Mouse (Mus musculus) G1E (cell line): ENCODE results near the gene Adra1d. TPM values are rescaled to one million over a fixed set of nuclear protein-coding genes. Genes with fewer than 3 reads are reported as not detected.

Experiments used
- ATAC-seq: 2 replicates; pipeline ENCODE4 v1.8.0; 2016; ENCODE audit warnings: mild to moderate bottlenecking; ENCODE audit not compliant: insufficient number of reproducible peaks, poor library complexity, low FRiP score, severe bottlenecking; ENCODE audit errors: extremely low read depth
- DNase-seq: peaks from one replicate; pipeline ENCODE4 v3.0.0; 2012; ENCODE audit warnings: low spot score
- H3K27me3 ChIP-seq: 2 replicates; pipeline ENCODE4 v1.6.1; 2012; ENCODE audit warnings: mild to moderate bottlenecking, low read length, inconsistent platforms; ENCODE audit not compliant: insufficient read depth
- H3K36me3 ChIP-seq: replicated peaks from 2 replicates; pipeline ENCODE3; 2012; ENCODE audit warnings: mild to moderate bottlenecking, inconsistent platforms
- H3K4me1 ChIP-seq: 2 replicates; pipeline ENCODE4 v1.6.1; 2012; ENCODE audit warnings: low read depth, low read length, inconsistent platforms, mixed read lengths; ENCODE audit not compliant: insufficient read depth
- H3K4me3 ChIP-seq: 2 replicates; pipeline ENCODE4 v1.5.1; 2012; ENCODE audit warnings: low read depth, mild to moderate bottlenecking, inconsistent platforms, low read length, moderate library complexity, mixed read lengths
- H3K9me3 ChIP-seq: replicated peaks from 2 replicates; pipeline ENCODE4 v1.6.1; 2012; ENCODE audit warnings: inconsistent platforms
- CTCF ChIP-seq: IDR thresholded peaks from 2 replicates; pipeline ENCODE4 v1.5.1; 2012; ENCODE audit warnings: low read depth, low read length, inconsistent platforms, mixed read lengths
- GATA1 ChIP-seq: IDR thresholded peaks from 2 replicates; pipeline ENCODE4 v1.6.1; 2012; ENCODE audit warnings: borderline replicate concordance, low read length, inconsistent platforms, mixed read lengths
- GATA2 ChIP-seq: IDR thresholded peaks from 2 replicates; pipeline ENCODE4 v1.6.1; 2012; ENCODE audit warnings: low read depth, low read length, inconsistent platforms, borderline replicate concordance
- POLR2AphosphoS5 ChIP-seq: IDR thresholded peaks from 2 replicates; pipeline ENCODE4 v1.6.1; 2012; ENCODE audit warnings: low read depth, low read length, inconsistent platforms; ENCODE audit not compliant: insufficient replicate concordance
- TAL1 ChIP-seq: conservative IDR thresholded peaks from 2 replicates; pipeline ENCODE4 v1.6.1; 2012; ENCODE audit warnings: low read depth, low read length, inconsistent platforms, mixed read lengths
- polyA plus RNA-seq: library from polyadenylated mRNA; stranded (reverse); fragments of >175 nt; gene quantifications from 2 replicates; pipeline ENCODE4 v1.2.3, GENCODE M21; 2012
- total RNA-seq, 2 experiments: library from RNA; stranded (forward) in 1 of 2; stranded (reverse) in 1 of 2; fragments of 200-1000 nt in 1 of 2; fragments of >200 nt in 1 of 2; fragmentation: Nextera tagmentation in 1 of 2; gene quantifications; 2 replicates each; pipeline ENCODE4 v1.2.3; 2014 to 2017

Gene Adra1d
- total and polyA plus RNA-seq, 3 experiments = not detected

- TF ChIP-seq POLR2AphosphoS5 (no peak), GATA2 (no peak), GATA1 (no peak), CTCF (no peak), TAL1 (no peak)
- ATAC-seq = no peak
- no peak for DNase-seq
- peaks cover 5% of the 10 kb centered on the region; the same call in 1 of the 2 replicates for H3K27me3 ChIP-seq
- H3K9me3 ChIP-seq = peaks cover 14% of the 10 kb centered on the region
- no peak overlapping the region for H3K4me3 ChIP-seq
- no peaks in the 10 kb centered on the region for H3K36me3 ChIP-seq
- no peaks in the 10 kb centered on the region for H3K4me1 ChIP-seq
Measured at GRCm38 (mm10) chr2:131561344-131561870, 676 bp downstream of the Adra1d start.

GRCm38 (mm10) chr2:131560205-131560919 lies 1.7 kb downstream of the Adra1d start:
- Histone ChIP-seq H3K4me1 (no peaks in the 10 kb centered on the region), H3K9me3 (peaks cover 14% of the 10 kb centered on the region), H3K27me3 (peaks cover 5% of the 10 kb centered on the region; the same call in 1 of the 2 replicates), H3K4me3 (no peak overlapping the region), H3K36me3 (no peaks in the 10 kb centered on the region)
- TF ChIP-seq CTCF (no peak), GATA1 (no peak), TAL1 (no peak), GATA2 (no peak), POLR2AphosphoS5 (no peak)
- ATAC-seq = no peak
- DNase-seq = no peak

GRCm38 (mm10) chr2:131557896-131558295 lies 4.2 kb downstream of the Adra1d start:
- Histone ChIP-seq H3K36me3 (no peaks in the 10 kb centered on the region), H3K4me1 (no peaks in the 10 kb centered on the region), H3K27me3 (peaks cover 8% of the 10 kb centered on the region), H3K9me3 (peaks cover 14% of the 10 kb centered on the region), H3K4me3 (no peak overlapping the region)
- TF ChIP-seq GATA1 (no peak), CTCF (no peak), TAL1 (no peak), GATA2 (no peak), POLR2AphosphoS5 (no peak)
- ATAC-seq (no peak), DNase-seq (no peak)

- TF ChIP-seq GATA1 = no peak
- TF ChIP-seq CTCF = no peak
- TF ChIP-seq TAL1 = no peak
- TF ChIP-seq POLR2AphosphoS5 = no peak
- TF ChIP-seq GATA2 = no peak
- Histone ChIP-seq H3K4me1 (no peaks in the 10 kb centered on the region; the same call in 1 of the 2 replicates), H3K9me3 (no peaks in the 10 kb centered on the region), H3K36me3 (no peaks in the 10 kb centered on the region), H3K27me3 (peaks cover 3% of the 10 kb centered on the region), H3K4me3 (no peak overlapping the region)
- ATAC-seq (no peak), DNase-seq (no peak)
Measured at GRCm38 (mm10) chr2:131552736-131553400, 9.2 kb downstream of the Adra1d start.

GRCm38 (mm10) chr2:131551701-131552620 lies 10.1 kb downstream of the Adra1d start:
- Histone ChIP-seq H3K9me3 (no peaks in the 10 kb centered on the region), H3K27me3 (peaks cover 3% of the 10 kb centered on the region), H3K4me3 (no peak overlapping the region), H3K36me3 (no peaks in the 10 kb centered on the region), H3K4me1 (no peaks in the 10 kb centered on the region; the same call in 1 of the 2 replicates)
- ATAC-seq = no peak
- TF ChIP-seq GATA2 (no peak), CTCF (no peak), POLR2AphosphoS5 (no peak), GATA1 (no peak), TAL1 (no peak)
- no peak for DNase-seq

GRCm38 (mm10) chr2:131550906-131551305 lies 11.2 kb downstream of the Adra1d start:
- no peak for DNase-seq
- H3K4me1 ChIP-seq = no peaks in the 10 kb centered on the region; the same call in 1 of the 2 replicates
- H3K27me3 ChIP-seq = peaks cover 3% of the 10 kb centered on the region; the same call in 1 of the 2 replicates

More at GRCm38 (mm10) chr2:131550906-131551305, 11.2 kb downstream of the Adra1d start:
- ATAC-seq = no peak
- TF ChIP-seq TAL1 = no peak
- no peak for TF ChIP-seq GATA2
- no peak for TF ChIP-seq CTCF
- no peak for TF ChIP-seq GATA1
- no peak for TF ChIP-seq POLR2AphosphoS5
- no peak overlapping the region for H3K4me3 ChIP-seq
- H3K9me3 ChIP-seq = no peaks in the 10 kb centered on the region
- H3K36me3 ChIP-seq = no peaks in the 10 kb centered on the region
